Mouse (Mus musculus): ENCODE measurements around the gene Scrn3. TPM values are rescaled to one million over a fixed set of nuclear protein-coding genes. Genes with fewer than 3 reads are reported as not detected.

The Scrn3 gene
- polyA plus RNA-seq, 1 experiment from 2014 or later = 16.6 TPM

DNA sequence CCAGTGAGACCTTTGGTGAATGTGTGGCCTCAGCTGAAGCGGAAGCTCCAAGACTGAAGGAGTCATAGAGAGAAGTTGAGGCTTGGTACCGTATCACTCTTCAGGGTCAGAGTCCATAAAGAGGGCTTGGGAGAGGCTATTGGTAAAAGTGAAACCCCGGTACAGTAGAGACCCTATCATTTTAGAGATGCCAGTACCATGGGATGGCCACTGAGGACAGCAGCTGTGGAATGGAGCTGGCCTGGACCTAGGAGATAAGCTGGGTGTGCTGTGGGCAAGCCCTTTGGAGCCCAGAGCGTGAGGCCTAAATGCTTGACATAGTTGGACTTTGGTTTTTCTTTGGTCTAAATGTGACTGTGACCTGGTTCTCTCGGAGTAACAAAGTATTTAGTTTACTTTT, 47.5 kb downstream of the Scrn3 start:
- Histone ChIP-seq H3K27ac (ENCODE audit: low read length) (no peak overlapping the region), H3K9me3 (ENCODE audit: control insufficient read depth, low read length) (no peaks in the 10 kb centered on the region), H3K9ac (ENCODE audit: low read depth, low read length) (no peak overlapping the region), H3K4me2 (ENCODE audit: low read depth, low read length) (no peak overlapping the region), H3K27me3 (replicated peaks; ENCODE audit: control insufficient read depth, insufficient read depth, low read length) (no peaks in the 10 kb centered on the region), H3K36me3 (ENCODE audit: control insufficient read depth, insufficient read depth, low read length) (no peaks in the 10 kb centered on the region), H3K4me3 (ENCODE audit: low read length) (no peak overlapping the region), H3K4me1 (ENCODE audit: control insufficient read depth, insufficient read depth, low read length) (no peaks in the 10 kb centered on the region)
- peak; percentile 71 for ATAC-seq
- 88% methylated on average over 5 of the region's 5 CpGs for WGBS

DNA sequence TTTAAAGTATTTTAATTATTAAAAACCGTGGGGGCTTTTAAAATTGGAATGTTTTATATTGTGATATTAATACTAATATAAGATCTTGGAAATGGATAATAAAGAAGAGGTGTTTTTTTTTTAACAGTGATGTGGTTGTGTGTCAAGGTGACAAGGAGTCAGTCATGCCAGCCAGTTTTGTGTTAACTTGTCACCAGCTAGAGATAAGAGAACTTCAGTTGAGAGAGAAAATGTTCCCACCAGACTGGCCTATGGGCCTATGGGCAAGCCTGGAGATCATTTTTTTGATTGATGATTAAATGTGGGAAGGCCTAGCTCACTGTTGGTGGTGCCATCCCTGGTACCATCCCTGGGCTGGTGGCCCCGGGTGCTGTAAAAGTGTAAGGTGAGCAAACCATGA, 48.1 kb downstream of the Scrn3 start:
- Histone ChIP-seq H3K4me2 (ENCODE audit: low read depth, low read length) (no peak overlapping the region), H3K36me3 (ENCODE audit: control insufficient read depth, insufficient read depth, low read length) (no peaks in the 10 kb centered on the region), H3K27ac (ENCODE audit: low read length) (no peak overlapping the region), H3K27me3 (replicated peaks; ENCODE audit: control insufficient read depth, insufficient read depth, low read length) (no peaks in the 10 kb centered on the region), H3K9ac (ENCODE audit: low read depth, low read length) (no peak overlapping the region), H3K4me1 (ENCODE audit: control insufficient read depth, insufficient read depth, low read length) (no peaks in the 10 kb centered on the region), H3K9me3 (ENCODE audit: control insufficient read depth, low read length) (no peaks in the 10 kb centered on the region), H3K4me3 (ENCODE audit: low read length) (no peak overlapping the region)
- 80% methylated on average over 2 of the region's 2 CpGs for WGBS
- no peak for ATAC-seq

DNA sequence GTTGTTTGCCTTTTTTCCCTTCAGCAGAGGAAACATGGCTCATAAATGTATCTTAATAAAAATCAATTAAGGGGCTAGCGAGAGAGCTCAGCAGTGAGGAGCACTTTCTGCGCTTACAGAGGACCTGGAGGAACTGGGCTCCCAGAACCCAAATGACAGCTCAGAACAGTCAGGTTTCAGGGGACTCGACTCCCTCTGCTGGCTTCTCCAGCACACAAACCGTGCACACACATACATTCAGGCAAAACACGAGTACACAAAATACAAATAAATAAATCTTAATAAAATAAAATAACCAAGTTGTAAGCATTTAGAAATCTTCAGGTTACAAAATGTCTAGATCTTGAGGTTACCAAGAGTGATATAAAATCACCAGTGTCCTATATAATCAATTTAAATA, 51.0 kb downstream of the Scrn3 start:
- ATAC-seq = no peak
- 76% methylated on average over 5 of the region's 5 CpGs for WGBS
- no peak overlapping the region for H3K4me2 ChIP-seq (ENCODE audit: low read depth, low read length)
- no peaks in the 10 kb centered on the region for H3K27me3 ChIP-seq (replicated peaks; ENCODE audit: control insufficient read depth, insufficient read depth, low read length)
- H3K36me3 ChIP-seq (ENCODE audit: control insufficient read depth, insufficient read depth, low read length) = no peaks in the 10 kb centered on the region
- H3K9me3 ChIP-seq (ENCODE audit: control insufficient read depth, low read length) = no peaks in the 10 kb centered on the region
- no peak overlapping the region for H3K9ac ChIP-seq (ENCODE audit: low read depth, low read length)
- no peaks in the 10 kb centered on the region for H3K4me1 ChIP-seq (ENCODE audit: control insufficient read depth, insufficient read depth, low read length)
- no peak overlapping the region for H3K4me3 ChIP-seq (ENCODE audit: low read length)
- H3K27ac ChIP-seq (ENCODE audit: low read length) = no peak overlapping the region

DNA sequence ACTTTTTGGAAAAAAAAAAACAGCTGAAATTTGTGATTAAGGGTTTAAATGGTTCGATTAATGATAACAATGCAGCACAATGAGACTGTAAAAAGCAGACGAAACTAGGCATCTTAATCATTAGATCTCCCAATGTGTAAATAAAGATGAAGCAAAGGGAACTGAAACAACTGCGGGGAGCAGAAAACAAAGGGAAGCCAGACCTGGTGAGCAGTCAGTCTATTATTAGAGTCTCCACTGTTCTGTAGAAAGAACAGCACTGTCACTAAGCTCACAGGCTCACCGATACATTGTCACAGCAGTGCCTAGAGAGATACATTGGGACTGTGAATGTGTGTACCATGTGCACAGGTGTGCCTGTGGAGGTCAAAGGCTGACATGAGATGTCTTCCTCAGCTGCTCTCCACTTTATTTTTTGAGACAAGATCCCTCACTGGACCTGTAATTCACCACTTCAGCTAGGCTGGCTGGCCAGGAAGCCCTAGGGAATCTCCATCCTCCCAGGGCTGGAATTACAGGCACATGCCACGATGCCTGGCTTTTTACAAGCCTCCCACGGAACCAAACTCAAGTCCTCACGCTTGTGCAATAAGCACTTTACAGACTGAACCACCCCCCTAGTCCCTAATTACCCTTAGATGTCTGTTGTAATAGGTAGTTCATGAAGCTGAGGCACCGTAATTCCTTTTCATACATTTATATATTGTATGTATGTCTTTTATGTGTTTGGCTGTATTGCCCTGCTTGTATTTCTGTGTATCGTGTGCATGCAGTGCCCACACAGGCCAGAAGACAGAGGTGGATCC, 59.3 kb downstream of the Scrn3 start:
- Histone ChIP-seq H3K9me3 (ENCODE audit: control insufficient read depth, low read length) (no peaks in the 10 kb centered on the region), H3K4me3 (ENCODE audit: low read length) (no peak overlapping the region), H3K4me1 (ENCODE audit: control insufficient read depth, insufficient read depth, low read length) (no peaks in the 10 kb centered on the region), H3K36me3 (ENCODE audit: control insufficient read depth, insufficient read depth, low read length) (no peaks in the 10 kb centered on the region), H3K4me2 (ENCODE audit: low read depth, low read length) (no peak overlapping the region), H3K9ac (ENCODE audit: low read depth, low read length) (no peak overlapping the region), H3K27me3 (replicated peaks; ENCODE audit: control insufficient read depth, insufficient read depth, low read length) (no peaks in the 10 kb centered on the region), H3K27ac (ENCODE audit: low read length) (no peak overlapping the region)
- ATAC-seq = no peak
- WGBS = 75% methylated on average over 9 of the region's 9 CpGs

DNA sequence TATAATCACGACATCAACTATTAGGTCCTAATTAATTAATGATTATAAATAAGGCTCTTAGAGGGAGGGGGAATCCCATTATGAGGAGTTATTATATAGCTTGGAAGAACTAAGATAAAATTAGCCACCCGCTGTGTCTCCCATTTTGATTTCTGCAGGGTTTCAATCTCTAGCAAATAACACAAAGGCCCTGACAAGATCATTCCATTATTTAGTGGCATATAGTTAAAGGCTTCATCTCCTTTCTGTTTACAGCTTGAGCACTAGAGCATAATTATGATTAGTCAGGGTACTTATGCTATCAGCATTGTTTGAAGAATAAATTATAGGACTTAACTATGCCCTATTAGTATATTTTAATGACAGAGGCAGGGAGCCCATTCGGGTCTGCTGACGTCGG, 65.9 kb downstream of the Scrn3 start:
- Histone ChIP-seq H3K9me3 (ENCODE audit: control insufficient read depth, low read length) (no peaks in the 10 kb centered on the region), H3K4me2 (ENCODE audit: low read depth, low read length) (no peak overlapping the region), H3K36me3 (ENCODE audit: control insufficient read depth, insufficient read depth, low read length) (no peaks in the 10 kb centered on the region), H3K27ac (ENCODE audit: low read length) (no peak overlapping the region), H3K4me3 (ENCODE audit: low read length) (no peak overlapping the region), H3K27me3 (replicated peaks; ENCODE audit: control insufficient read depth, insufficient read depth, low read length) (no peaks in the 10 kb centered on the region), H3K4me1 (ENCODE audit: control insufficient read depth, insufficient read depth, low read length) (0 out of 2 replicates have a peak, but pooled peaks cover 3% of the 10 kb centered on the region), H3K9ac (ENCODE audit: low read depth, low read length) (no peak overlapping the region)
- 88% methylated on average over 5 of the region's 5 CpGs for WGBS
- no peak for ATAC-seq

DNA sequence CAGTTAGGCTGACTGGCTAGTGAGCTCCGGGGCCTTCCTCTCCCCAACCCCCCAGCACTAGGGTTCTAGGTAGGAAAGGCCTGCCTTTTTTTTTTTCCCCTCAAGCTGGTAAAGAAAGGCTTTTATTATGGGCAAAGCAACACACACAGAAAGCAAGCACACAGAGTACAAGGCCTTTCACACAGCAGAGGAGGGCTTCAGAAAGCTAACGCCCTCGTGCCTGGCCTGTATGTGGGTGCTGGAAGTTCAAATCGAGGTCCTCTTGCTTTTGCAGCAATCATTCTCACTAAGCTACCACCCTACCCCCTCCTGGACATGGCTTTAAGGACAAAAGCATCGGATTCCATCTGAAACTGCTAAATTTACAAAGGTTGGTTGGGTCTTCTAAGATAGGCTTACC, 67.3 kb downstream of the Scrn3 start:
- Histone ChIP-seq H3K9me3 (ENCODE audit: control insufficient read depth, low read length) (no peaks in the 10 kb centered on the region), H3K4me3 (ENCODE audit: low read length) (no peak overlapping the region), H3K4me2 (ENCODE audit: low read depth, low read length) (no peak overlapping the region), H3K27me3 (replicated peaks; ENCODE audit: control insufficient read depth, insufficient read depth, low read length) (no peaks in the 10 kb centered on the region), H3K36me3 (ENCODE audit: control insufficient read depth, insufficient read depth, low read length) (no peaks in the 10 kb centered on the region), H3K27ac (ENCODE audit: low read length) (no peak overlapping the region), H3K9ac (ENCODE audit: low read depth, low read length) (no peak overlapping the region), H3K4me1 (ENCODE audit: control insufficient read depth, insufficient read depth, low read length) (0 out of 2 replicates have a peak, but pooled peaks cover 3% of the 10 kb centered on the region)
- 75% methylated on average over 5 of the region's 5 CpGs for WGBS
- no peak for ATAC-seq

DNA sequence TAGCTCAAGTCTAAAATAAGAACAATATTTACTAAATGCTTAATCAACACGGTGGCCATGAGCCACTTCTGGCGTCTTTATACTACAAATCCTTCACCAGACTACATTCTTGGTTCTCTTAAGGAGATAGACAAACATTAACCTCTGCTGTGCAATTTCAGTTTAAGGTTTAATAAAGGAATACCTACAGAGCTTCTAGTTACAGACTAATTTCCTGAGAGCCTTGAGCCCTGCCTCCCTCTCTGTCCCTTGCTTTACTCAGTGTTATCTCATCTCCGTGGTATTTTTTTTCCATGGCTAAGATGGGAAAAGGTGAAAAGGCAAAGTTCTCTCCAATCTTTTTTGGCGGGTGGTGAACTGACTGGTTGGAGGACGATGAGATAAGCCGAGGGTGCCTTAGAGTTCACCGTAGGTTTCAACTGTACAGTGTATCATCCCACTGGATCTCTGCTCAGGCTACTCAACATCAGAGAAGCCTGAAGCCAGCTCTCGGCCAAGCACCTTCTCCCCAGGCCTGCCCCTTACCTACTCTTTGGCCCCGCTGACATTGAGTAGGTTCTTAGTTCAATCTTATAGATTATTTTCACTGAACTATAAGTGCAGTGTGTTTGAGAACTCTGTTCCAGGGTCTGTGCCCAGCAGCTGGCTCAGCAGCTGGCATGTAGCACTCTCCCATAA, 68.0 kb downstream of the Scrn3 start:
- 56% methylated on average over 9 of the region's 9 CpGs for WGBS
- Histone ChIP-seq H3K27ac (ENCODE audit: low read length) (no peak overlapping the region), H3K9me3 (ENCODE audit: control insufficient read depth, low read length) (no peaks in the 10 kb centered on the region), H3K4me1 (ENCODE audit: control insufficient read depth, insufficient read depth, low read length) (peaks cover 3% of the 10 kb centered on the region; the same call in 1 of the 2 replicates), H3K4me2 (ENCODE audit: low read depth, low read length) (no peak overlapping the region), H3K27me3 (replicated peaks; ENCODE audit: control insufficient read depth, insufficient read depth, low read length) (no peaks in the 10 kb centered on the region), H3K9ac (ENCODE audit: low read depth, low read length) (no peak overlapping the region), H3K36me3 (ENCODE audit: control insufficient read depth, insufficient read depth, low read length) (no peaks in the 10 kb centered on the region), H3K4me3 (ENCODE audit: low read length) (no peak overlapping the region)
- ATAC-seq = no peak

DNA sequence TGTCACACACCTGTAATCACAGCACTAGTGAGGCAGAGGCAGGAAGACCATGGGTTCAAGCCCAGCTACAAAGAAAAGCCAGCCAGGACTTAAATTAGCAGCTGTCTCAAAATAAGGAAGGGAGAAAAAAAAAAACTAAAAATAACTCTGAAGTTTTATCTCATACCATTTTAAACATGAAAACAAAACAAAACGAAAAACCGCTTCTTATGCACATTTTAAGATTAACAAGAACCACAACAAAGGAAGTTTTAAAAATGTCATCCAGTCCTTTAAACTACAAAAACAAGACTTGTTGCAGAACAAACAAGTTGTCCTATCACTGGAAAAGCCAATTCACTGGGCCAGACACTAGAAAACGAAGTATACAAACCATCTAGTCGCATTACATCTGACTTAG, 72.8 kb downstream of the Scrn3 start:
- Histone ChIP-seq H3K4me2 (ENCODE audit: low read depth, low read length) (peak overlapping the region; percentile 94), H3K9ac (ENCODE audit: low read depth, low read length) (no peak overlapping the region), H3K4me1 (ENCODE audit: control insufficient read depth, insufficient read depth, low read length) (peaks cover 6% of the 10 kb centered on the region; the same call in 1 of the 2 replicates), H3K36me3 (ENCODE audit: control insufficient read depth, insufficient read depth, low read length) (no peaks in the 10 kb centered on the region), H3K4me3 (ENCODE audit: low read length) (peak overlapping the region; percentile 76; the same call in 1 of the 2 replicates), H3K9me3 (ENCODE audit: control insufficient read depth, low read length) (no peaks in the 10 kb centered on the region), H3K27ac (ENCODE audit: low read length) (no peak overlapping the region), H3K27me3 (replicated peaks; ENCODE audit: control insufficient read depth, insufficient read depth, low read length) (no peaks in the 10 kb centered on the region)
- 84% methylated on average over 4 of the region's 4 CpGs for WGBS
- no peak for ATAC-seq

DNA sequence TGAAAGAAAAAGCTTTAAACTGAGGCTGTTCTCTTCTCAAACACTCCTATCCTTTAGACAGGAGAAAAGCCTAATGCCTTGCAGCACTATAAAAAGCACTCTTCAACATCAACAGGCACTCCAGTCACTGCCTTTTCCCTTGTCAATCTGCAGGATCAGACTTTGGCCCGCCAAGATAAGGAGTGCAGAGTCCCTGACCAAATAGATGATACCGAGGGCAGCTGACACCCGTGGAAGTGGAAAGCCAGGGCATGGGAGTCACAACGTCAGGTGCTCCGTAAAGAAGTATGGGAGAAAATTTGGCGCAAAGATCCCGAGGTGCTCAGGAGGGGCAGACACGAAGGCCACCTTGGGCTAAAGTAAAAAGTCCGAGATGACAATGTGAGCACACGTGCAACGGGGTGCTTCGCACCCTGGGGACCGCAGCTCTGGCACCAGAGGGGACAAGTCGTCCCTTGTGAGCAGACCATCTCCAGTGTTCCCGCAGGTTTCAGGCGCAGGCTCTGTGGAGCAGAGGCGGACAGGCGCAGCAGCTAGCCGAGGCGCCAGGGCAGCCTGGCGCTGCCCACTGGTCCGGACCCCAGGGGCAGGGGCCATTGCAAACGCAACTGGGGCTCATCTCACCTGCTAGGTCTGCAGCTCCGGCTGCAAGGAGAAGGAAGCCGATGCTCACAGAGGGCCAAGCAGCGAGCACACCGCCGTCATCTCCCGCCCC, 73.4 kb downstream of the Scrn3 start:
- 1% methylated on average over 29 of the region's 29 CpGs for WGBS
- no peaks in the 10 kb centered on the region for H3K36me3 ChIP-seq (ENCODE audit: control insufficient read depth, insufficient read depth, low read length)
- ATAC-seq = peak; percentile 24
- H3K9me3 ChIP-seq (ENCODE audit: control insufficient read depth, low read length) = no peaks in the 10 kb centered on the region
- peak overlapping the region; percentile 69 for H3K27ac ChIP-seq (ENCODE audit: low read length)
- peaks cover 4% of the 10 kb centered on the region; the same call in 1 of the 2 replicates for H3K4me1 ChIP-seq (ENCODE audit: control insufficient read depth, insufficient read depth, low read length)
- peak overlapping the region; percentile 76 for H3K4me3 ChIP-seq (ENCODE audit: low read length)
- peak overlapping the region; percentile 94 for H3K4me2 ChIP-seq (ENCODE audit: low read depth, low read length)
- peak overlapping the region; percentile 72 for H3K9ac ChIP-seq (ENCODE audit: low read depth, low read length)
- no peaks in the 10 kb centered on the region for H3K27me3 ChIP-seq (replicated peaks; ENCODE audit: control insufficient read depth, insufficient read depth, low read length)
